Mouse (Mus musculus) c-Kit-positive CD71-negative TER-119-negative erythroid progenitor cells, embryonic 14.5 days (primary cell): ENCODE data around the gene Slc4a11.
"Not testable (repeated sequence)": the region's sequence is repeated elsewhere in the genome, so short reads cannot be mapped to it uniquely, and the experiment has no call there.

ENCODE experiments used
- DNase-seq: peaks from one replicate; pipeline ENCODE4 v3.0.0-alpha.2; 2013; ENCODE audit warnings: low read depth

Slc4a11 gene

DNA sequence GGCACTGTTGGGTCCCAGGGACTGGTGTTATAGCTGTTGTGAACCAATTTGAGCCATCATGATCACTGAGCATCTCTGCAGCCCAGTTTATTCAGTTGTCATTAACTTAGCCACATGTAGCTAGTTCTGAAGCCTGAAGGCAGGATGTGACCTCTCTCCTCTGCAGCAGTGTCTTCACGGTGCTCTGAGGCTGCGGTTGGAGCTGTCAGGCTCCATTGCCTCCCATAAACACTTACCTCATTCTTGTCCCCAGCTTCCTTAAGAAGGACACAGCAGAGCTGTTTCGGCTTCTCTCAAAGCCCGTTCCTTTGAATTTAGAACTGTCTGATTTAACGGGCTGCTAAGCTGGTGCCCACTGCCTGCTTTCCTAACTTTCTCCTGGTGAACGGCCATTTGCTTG is 17.4 kb downstream of the Slc4a11 start:
- DNase-seq: no peak

DNA sequence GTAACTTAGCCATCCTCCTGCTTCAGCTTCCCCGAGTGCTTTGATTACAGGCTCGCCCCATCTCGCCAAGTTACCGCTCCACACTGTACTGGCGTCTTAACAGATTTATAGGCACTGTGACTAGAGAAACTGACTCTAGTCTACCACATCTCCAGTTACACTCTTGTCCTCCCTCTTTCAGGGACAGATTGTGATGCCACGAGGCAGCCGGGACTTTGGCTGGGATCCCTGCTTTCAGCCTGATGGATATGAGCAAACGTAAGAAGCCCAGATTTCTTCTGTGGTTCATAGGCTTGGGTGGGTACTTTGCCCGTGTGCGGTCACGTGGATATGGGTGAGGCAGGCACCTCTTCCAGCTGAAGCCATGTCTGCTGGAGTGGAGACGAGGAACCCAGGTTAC is 18.2 kb downstream of the Slc4a11 start:
- no peak for DNase-seq

DNA sequence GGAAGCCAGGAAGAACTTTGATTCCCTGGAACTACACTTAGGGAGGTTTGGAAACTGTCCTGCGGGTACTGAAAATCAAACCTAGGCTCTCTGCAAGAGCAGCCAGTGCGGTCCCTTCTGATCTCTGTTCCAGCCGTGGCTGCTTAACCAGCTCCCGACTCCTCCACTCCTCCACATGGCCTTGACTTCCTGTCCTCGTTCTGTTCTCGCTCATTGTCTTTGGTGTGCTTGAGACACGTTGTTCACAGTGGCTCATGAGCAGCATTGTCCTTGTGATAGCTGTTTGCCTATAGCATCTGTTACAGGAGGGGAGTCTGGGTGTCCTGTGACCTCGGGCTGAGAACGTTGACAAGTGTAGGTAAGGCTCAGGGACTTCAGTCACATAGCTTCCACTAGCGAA is 20.1 kb downstream of the Slc4a11 start:
- no peak for DNase-seq

DNA sequence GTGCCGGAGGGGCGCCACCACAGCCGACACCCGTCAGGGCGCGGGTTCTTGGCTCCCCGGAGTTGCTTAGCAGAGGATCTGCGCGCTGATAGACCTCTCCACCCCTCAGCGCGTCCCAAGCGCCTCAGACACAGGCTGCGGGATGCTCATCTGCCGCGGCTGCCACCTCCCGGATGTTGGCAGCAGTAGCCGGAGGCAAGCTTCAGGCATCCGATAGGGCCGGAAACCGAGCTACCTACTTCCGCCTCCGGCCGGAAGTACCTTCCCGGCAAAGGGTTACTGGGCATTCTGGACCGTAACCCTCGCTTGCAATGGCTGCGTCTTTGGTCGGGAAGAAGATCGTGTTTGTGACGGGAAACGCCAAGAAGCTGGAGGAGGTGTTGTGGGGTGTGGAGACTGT is 29.8 kb downstream of the Slc4a11 start, which contains the start of gene Itpa:
Gene Itpa (plus strand): TSS at position 52 of the 400 bp plus-strand sequence.
- peak; percentile 68 for DNase-seq

DNA sequence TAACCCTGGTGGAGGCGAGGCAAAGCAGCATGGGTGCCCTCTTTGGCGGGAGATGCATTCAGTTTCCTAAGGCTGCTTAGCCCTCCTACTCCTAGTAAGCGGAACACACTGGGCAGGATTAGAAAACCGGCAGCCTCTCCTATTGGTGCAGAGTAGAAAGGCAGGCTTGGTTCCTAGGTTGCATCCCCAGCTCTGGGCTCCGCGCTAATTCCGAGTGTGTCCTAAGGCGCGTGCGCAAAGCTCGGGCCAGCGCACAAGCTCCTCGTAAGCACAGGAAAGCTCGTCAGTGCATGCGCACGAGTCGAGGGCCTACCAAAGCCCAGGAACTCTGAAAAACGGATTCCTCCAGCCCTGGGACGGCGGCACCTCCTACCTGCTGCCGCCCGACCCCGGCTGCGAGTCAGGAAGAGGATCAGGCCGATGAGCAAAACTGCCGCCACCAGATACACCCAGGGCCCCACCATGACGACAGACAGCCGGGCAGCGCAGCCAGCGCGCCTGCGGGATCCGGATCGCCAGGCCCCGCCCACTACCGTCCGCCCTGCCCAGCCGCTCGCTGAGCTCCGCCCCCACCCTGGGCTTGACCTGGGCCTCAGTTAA is 33.1 kb downstream of the Slc4a11 start, which contains the start of gene Ddrgk1:
Gene Ddrgk1 (minus strand): TSS at position 558 of the 600 bp plus-strand sequence.
- peak; percentile 87 for DNase-seq

DNA sequence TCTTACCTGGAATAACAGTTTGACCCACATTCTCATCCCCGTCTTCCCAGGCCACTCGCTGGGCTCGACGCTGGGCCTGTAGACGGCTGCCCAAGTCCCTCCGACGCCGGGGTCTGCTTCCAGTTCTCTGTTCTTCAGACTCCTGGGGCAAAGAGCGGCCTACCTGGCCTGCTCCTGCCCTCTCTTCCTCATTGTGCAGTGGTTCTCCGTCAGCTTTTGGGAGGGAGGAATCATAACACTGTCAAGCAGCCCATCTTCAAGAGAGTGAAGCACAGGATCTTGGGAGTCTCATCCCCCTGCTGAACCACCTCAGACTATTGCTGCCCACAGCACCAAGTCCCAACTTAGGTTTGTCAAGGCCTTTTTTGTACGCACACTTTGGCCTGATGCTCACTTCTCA is 34.0 kb downstream of the Slc4a11 start:
- no peak for DNase-seq

DNA sequence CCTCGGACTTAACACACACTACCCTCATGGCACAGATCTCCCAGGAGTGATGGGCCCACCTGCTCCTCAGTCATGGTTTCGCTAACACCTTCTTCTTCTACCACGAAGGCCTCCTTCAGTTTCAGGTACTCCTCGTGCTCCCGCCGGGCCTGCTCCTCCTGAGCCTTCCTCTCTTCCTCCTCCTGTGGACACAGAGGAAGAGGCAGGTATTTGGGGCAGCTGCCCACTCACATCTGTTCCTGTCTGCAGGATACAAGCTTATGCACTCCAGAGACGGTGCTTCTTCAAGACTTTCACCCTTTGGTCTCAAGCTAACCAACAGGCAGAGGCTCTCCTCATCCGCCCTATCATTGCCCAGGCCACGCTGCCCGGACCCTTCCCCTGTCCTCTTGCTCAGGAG is 38.8 kb downstream of the Slc4a11 start:
- DNase-seq: no peak

DNA sequence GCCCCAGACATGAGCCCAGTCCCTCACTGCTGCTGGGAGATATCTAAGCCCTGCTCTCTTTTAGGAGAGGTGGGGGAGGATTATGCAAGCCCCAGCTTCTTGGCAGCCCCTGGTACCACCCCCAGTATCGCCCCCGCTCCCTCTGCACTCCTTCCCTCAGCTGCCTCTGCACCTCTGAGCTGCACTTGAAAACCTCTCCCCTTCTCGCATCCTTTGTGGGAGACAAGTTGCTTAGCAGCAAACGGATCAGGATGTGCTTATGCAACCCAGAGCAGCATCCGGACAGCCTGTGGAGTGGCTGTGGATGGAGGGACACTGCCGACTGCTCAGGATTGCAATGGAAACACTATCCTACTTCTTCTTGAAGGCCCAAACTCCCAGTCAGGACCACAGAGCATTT is 39.8 kb downstream of the Slc4a11 start:
- no peak for DNase-seq

DNA sequence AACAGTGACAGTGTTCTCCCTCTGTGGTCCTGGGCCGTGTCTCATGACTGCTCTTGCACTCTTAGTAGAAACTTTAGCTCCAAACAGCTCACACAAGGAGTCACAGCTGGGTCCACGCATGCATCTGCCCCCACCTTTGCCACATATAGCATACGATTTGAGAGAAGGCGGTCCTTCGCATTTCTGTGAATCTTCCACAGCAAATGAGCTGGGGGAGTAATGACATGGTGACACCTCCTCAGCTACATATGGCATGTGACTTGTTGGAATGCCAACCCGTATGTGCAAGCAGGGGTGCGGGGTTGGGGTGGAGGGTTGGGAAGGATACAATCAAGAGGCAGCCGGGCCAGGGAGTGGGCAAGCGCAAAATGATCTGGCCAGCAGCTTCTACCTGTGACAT is 40.8 kb downstream of the Slc4a11 start:
- DNase-seq: no peak

DNA sequence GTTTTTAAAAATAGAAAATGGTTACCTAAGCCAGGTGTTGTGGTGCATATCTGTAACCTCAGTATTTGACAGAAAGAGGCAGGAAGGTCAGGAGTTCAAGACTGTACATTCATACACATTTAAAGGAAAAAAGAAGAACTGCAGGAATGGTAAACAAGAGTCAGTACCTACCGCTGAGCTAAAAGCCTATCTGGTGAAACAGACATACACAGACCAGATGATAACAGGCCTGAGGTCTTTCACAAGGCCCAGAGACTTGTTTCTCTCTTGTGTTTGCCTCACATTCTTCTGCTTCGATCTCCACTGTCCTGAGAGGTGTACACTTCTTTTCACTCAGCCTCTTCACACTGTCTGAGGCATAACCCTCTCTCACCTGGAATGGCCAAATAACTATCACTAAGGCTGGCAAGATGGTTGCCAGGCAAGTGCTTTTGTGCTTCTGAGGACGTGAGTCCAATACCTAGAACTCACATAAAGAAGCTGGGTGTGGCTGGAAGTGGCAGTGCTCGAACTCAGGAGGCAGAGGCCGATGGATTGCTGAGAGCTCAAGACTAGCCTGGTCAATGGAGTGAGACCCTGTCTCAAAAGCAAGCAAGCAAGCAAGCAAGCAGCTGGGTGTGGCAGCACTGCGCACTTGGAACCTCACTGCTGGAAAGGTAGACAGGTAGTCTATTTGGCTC is 41.5 kb downstream of the Slc4a11 start:
- DNase-seq: no peak

DNA sequence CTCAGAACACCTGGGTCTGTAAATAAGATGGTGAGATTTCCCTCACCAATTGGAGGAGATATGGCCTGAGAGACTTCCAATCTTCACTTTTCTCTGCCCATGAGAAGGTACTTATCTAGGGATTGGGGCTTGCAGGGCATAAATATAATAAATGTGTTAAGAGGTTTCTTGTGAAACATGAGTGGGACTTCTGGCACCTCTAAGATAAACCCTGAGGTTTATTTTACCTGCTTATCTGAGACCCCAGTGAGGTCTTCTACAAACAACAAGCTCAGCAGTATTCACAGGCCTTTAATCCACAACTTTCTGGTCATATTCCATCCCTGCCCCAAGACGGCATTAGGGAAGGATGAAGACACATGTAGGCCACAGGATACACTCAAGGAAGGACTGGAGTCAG is 43.6 kb downstream of the Slc4a11 start:
- DNase-seq: no peak

DNA sequence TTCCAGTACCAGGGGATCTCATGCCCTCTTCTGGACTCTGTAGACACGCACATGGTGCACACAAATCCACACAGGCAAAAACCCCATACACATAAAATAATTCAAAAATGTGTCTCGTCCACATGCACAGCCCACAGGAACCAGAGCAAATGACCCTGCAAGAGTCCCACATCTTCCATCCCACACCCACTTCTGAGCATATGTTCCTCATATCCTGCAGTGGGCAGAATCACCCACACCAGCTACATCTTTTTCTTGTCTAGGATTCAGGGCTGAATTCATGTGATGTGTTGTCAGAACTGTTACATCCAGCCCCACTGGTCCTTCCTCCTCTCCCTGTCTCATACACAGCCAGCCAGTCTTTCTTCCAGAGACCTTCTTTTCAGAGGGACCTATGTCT is 44.0 kb downstream of the Slc4a11 start:
- DNase-seq: no peak

DNA sequence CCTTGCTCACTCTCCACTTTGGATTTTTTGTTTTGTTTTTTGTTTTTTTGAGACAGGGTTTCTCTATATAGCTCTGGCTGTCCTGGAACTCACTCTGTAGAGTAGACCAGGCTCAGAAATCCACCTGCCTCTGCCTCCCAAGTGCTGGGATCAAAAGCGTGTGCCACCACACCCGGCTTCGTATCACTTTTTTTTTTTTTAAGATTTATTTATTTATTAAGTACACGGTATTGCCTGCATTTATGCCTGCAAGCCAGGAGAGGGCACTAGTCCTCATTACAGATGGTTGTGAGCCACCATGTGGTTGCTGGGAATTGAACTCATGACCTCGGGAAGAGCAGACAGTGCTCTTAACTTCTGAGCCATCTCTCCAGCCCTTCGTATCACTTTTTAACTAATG is 48.3 kb downstream of the Slc4a11 start:
- not testable (repeated sequence) for DNase-seq

DNA sequence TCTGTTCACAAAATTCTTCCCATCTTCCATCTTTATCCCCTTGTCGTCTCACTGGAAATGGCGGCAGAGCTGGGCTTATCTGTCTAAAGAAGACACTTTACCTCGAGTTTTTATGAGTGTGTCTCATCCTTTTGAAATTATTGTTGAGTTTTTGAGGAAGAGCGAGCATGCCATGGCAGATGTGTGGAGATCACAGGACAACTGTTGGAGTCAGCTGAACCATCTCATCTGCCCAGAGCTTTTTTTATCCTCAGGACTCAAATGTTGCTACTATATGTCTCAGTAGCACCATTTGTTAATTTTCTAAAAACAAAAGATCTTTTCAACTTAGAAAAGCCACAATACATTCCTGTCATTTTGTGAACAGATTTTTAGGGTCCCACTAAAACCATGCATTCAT is 52.1 kb downstream of the Slc4a11 start:
- DNase-seq: no peak

DNA sequence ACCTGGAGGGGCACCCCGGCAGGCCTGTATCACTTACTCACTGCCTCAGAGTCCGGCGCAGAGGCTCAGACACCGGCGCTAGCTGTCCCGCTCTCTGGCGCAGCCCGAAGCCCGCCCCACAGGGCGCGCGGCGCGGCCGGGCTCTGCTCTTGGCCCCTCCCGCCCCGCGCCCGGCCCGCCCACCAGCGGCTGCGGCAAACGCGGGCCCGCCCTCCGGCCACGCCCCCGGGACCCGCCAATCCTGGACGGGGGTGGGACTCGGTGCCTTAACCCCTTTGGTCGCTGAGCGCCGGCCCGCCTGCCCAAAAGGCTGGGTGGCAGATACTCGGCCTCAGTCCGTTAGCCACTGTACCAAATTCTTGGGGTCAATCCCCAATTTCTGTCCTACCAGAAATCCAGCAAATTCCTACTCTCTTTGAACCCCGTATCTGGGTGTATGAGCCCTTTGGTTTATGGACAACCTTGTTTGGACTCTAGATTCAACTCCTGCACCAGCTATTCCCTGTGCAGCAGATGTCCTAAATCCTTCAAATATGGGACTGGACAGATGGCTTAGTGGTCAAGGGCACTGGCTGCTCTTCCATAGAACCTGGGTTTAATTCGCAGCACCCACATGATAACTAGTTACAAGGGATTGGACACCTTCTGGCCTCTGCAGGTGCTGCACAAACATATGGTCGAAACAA is 54.5 kb downstream of the Slc4a11 start, which contains the start of gene Lzts3:
Gene Lzts3 (minus strand): TSS at position 120 of the 686 bp plus-strand sequence.
- DNase-seq: peak; percentile 79

DNA sequence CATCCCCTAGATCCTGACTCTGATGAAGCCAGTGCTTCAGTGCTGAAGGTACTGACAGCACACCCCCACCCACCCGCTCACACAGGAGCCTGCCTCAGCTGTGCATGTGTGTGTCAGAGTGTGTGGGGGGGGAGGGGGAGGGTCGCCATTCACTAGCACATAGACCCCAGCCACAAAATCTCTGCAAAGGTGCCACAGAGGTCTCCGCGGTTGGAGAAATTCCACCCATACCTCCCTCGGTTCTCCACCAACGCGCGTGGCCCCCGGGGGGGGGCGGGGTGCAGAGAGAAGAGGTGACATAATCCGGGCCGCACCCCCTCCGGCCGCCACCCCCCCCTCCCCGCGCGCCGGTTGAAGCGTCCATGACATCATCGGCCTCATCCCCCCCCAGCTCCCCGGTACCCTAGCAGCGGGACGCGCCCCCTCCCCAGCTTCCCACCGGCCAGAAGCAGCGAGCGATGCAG is 55.1 kb downstream of the Slc4a11 start:
- DNase-seq: no peak

DNA sequence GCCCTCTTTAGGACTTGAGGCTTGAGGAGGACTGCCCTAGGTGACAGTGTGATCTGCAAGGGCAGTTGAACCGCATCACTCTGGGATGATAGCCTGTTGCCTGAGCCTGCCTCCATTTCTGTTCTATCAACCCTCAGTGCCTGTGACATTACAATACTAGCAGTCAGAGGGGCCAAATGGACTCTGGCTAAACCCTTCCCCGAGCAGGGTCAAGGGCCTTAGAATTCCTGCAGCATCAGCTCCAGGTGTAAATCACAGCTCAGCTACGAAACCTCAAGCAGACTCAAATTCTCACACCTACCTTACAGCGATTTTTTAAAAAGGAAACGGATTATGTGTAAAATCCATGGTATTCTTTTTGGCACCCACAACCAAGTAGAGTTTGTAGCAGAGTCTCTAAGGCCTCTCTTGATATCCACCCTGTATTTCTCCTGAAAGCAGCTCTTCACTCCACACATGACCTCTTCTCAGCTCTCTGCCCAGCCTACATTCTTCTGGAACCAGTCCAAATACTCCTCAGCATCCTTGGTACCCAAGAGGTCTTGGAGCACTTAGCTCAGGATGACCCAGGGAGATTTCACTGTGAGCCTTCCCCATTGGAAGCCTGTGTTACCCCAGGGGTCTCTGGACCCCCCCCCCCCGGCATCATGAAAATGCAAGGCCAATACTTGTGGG is 55.8 kb downstream of the Slc4a11 start:
- DNase-seq: no peak

DNA sequence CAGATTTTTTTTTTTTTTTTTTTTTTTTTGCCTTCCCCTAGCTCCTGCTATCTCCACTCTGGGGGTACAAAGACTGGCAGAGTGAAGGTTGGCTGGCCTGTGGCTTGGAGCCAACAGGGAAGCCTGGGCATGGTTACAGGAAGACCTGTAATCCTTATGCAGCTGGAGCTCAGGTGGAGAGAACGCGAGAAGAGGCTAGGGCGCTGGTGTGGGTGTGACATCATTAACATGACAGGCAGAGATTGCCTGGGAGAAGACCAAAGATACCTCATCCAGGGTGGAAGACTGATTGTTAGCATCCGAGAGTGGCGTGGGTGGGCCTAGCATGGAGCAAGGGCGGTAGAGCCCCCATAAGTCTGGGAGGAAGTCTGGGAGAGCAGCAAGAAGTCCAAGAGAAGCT is 58.0 kb downstream of the Slc4a11 start:
- DNase-seq: no peak

DNA sequence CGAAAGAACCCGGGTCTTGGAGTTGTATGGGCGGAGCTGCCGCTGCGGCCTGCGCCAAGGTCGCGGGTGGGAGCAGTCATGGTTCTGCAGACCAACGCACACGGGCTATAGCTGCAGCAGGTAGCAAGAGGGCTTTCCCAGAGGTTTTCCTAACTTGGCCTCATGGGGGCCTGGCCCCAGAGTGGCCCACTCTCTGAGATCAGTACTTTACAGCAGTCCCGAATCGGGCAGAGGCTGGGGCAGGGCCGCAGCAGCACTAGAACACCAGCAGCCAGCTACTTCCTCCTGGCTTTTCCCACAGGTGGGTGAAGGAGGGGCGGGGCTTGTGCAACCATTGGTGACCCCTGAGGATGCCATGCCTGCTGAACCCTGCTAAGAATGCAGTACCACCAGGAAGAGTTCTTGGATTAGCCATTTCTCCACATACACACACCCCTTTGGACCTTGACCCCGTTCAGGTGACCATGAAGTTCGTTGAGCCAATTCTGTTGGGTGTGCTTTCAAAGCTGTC is 59.2 kb downstream of the Slc4a11 start:
- no peak for DNase-seq

DNA sequence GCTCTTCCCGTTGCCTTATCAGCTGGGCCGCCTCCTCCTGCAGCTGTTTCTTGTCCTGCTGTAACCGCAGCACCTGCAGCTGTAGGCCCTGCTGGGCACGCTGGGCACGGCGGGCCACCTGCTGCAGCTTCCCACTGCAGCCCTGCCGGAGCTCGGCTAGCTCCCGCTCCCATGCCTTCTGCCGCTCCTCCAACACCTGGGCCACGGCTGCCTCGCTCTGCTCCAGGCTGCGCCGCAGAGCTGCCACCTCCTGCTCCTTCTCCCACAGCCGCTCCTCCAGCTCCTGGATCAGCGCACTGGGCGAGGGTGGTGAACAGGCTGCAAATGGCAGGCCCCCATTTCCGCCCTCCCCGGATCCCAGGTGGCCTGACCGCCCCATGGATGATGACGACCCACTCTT is 61.5 kb downstream of the Slc4a11 start:
- DNase-seq: no peak

DNA sequence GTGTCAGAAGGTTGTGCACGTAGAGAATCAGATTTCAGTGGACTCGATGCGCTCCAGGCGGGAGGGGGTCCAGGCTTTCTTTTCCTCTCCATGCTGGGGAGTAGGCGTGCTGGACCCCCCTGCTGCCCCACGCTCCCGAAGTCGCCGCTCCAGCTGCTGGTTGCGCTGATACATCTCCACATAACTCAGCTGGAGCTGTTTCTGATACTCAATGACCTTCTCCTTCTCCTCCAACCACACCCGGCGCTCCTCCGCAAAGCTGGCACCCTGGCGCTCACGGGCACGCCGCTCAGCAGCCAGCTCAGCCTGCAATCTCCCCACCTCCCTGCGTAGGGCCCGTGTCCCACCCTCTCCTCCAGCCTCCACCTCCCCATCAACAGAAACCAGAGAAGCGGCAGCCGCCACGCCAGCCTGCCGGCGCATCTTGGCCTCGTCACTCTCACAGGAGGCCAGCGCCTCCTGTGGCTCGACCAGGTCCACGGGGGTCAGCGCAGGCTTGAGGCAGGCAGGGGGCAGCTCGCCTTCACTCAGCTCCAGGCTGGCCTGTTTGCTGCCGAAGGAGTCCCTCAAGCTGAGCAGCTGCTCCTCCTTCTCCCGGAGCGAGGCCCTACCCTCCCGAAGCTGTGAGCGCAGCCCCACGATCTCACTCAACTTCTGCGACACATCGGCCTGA is 62.4 kb downstream of the Slc4a11 start:
- DNase-seq: no peak
